Mouse (Mus musculus) MEL (cell line): ENCODE results near the gene Btnl6. TPM values are rescaled to one million over a fixed set of nuclear protein-coding genes. Genes with fewer than 3 reads are reported as not detected.

Experiments used
- DNase-seq: peaks from one replicate; pipeline ENCODE4 v3.0.0; 2011; ENCODE audit warnings: low read depth, low spot score
- H3K27ac ChIP-seq: 2 replicates; pipeline ENCODE4 v1.5.1; 2012; ENCODE audit warnings: low read depth, mild to moderate bottlenecking, control low read depth, low read length, moderate library complexity; ENCODE audit not compliant: control insufficient read depth
- H3K27me3 ChIP-seq, 2 experiments: fragments of 150-350 bp in 1 of 2; sonication (generic) in 1 of 2; 2 replicates each; pipeline ENCODE4 v1.6.1; 2012; ENCODE audit warnings: low read length in 2 of 2, mild to moderate bottlenecking in 2 of 2, improper control_type of control experiment in 1 of 2, moderate library complexity in 1 of 2; ENCODE audit not compliant: insufficient read depth in 2 of 2, control insufficient read depth in 1 of 2
- H3K36me3 ChIP-seq, 2 experiments: 2 replicates each; pipeline ENCODE4 v1.6.1; 2012 to 2014; ENCODE audit warnings: low read length in 2 of 2, improper control_type of control experiment in 1 of 2, inconsistent platforms in 1 of 2, mild to moderate bottlenecking in 1 of 2; ENCODE audit not compliant: insufficient read depth in 2 of 2, control insufficient read depth in 1 of 2
- H3K4me1 ChIP-seq, 2 experiments: fragments of 150-350 bp in 1 of 2; sonication (generic) in 1 of 2; 2 replicates each; pipeline ENCODE4 v1.6.1; 2012; ENCODE audit warnings: low read length in 2 of 2, improper control_type of control experiment in 1 of 2, mild to moderate bottlenecking in 1 of 2; ENCODE audit not compliant: insufficient read depth in 2 of 2, control insufficient read depth in 1 of 2
- H3K4me3 ChIP-seq, 2 experiments: fragments of 150-350 bp in 1 of 2; sonication (generic) in 1 of 2; 2 replicates each; pipeline ENCODE4 v1.5.1; 2012; ENCODE audit warnings: low read depth in 2 of 2, low read length in 2 of 2, mild to moderate bottlenecking in 2 of 2, moderate library complexity in 2 of 2, control low read depth in 1 of 2, improper control_type of control experiment in 1 of 2; ENCODE audit not compliant: control insufficient read depth in 1 of 2, insufficient read depth in 1 of 2
- H3K79me2 ChIP-seq: 2 replicates; pipeline ENCODE4 v1.6.1; 2012; ENCODE audit warnings: mild to moderate bottlenecking, low read length, moderate library complexity; ENCODE audit not compliant: control insufficient read depth, poor library complexity, insufficient read depth
- H3K9ac ChIP-seq: 2 replicates; pipeline ENCODE4 v1.6.1; 2012; ENCODE audit warnings: low read depth, mild to moderate bottlenecking, control low read depth, low read length, moderate library complexity; ENCODE audit not compliant: control insufficient read depth, poor library complexity, severe bottlenecking
- H3K9me3 ChIP-seq: fragments of 150-350 bp; sonication (generic); replicated peaks from 2 replicates; pipeline ENCODE4 v1.6.1; 2012; ENCODE audit warnings: mild to moderate bottlenecking, low read length, improper control_type of control experiment, moderate library complexity; ENCODE audit not compliant: insufficient read depth
- CHD1 ChIP-seq: IDR thresholded peaks from 2 replicates; pipeline ENCODE4 v1.6.1; 2012; ENCODE audit warnings: low read depth, mild to moderate bottlenecking, inconsistent platforms, low read length, improper control_type of control experiment
- CHD2 ChIP-seq: IDR thresholded peaks from 2 replicates; pipeline ENCODE4 v1.6.1; 2011; ENCODE audit warnings: low read length, improper control_type of control experiment
- CTCF ChIP-seq, 3 experiments: IDR thresholded peaks in 2 of 3; conservative IDR thresholded peaks in 1 of 3; 2 replicates each; pipeline ENCODE4 v1.5.1; 2011 to 2012; ENCODE audit warnings: low read length in 3 of 3, low read depth in 2 of 3, mild to moderate bottlenecking in 2 of 3, improper control_type of control experiment in 1 of 3, inconsistent platforms in 1 of 3, mixed read lengths in 1 of 3, moderate library complexity in 1 of 3; ENCODE audit not compliant: control insufficient read depth in 1 of 3, insufficient read depth in 1 of 3, poor library complexity in 1 of 3, severe bottlenecking in 1 of 3
- JUND ChIP-seq: IDR thresholded peaks from 2 replicates; pipeline ENCODE4 v1.6.1; 2011; ENCODE audit warnings: low read depth, mild to moderate bottlenecking, improper control_type of control experiment, low read length
- MAFK ChIP-seq: IDR thresholded peaks from 2 replicates; pipeline ENCODE4 v1.6.1; 2011; ENCODE audit warnings: low read depth, mild to moderate bottlenecking, low read length, improper control_type of control experiment, borderline replicate concordance
- MAX ChIP-seq: IDR thresholded peaks from 2 replicates; pipeline ENCODE4 v1.6.1; 2011; ENCODE audit warnings: low read length, improper control_type of control experiment
- MAZ ChIP-seq: IDR thresholded peaks from 2 replicates; pipeline ENCODE4 v1.6.1; 2012; ENCODE audit warnings: low read depth, mild to moderate bottlenecking, inconsistent platforms, low read length, improper control_type of control experiment
- MEF2A ChIP-seq: IDR thresholded peaks from 2 replicates; pipeline ENCODE4 v1.6.1; 2014; ENCODE audit warnings: low read depth, mild to moderate bottlenecking, inconsistent platforms, low read length, improper control_type of control experiment; ENCODE audit not compliant: poor library complexity, insufficient replicate concordance, severe bottlenecking; ENCODE audit errors: extremely low read depth
- MXI1 ChIP-seq: IDR thresholded peaks from 2 replicates; pipeline ENCODE4 v1.6.1; 2011; ENCODE audit warnings: mild to moderate bottlenecking, low read depth, low read length, improper control_type of control experiment
- MYC ChIP-seq: IDR thresholded peaks from 2 replicates; pipeline ENCODE4 v1.6.1; 2011; ENCODE audit warnings: low read depth, mild to moderate bottlenecking, low read length, improper control_type of control experiment, moderate library complexity
- RAD21 ChIP-seq: IDR thresholded peaks from 2 replicates; pipeline ENCODE4 v1.6.1; 2011; ENCODE audit warnings: mild to moderate bottlenecking, low read depth, low read length, improper control_type of control experiment
- SIN3A ChIP-seq: IDR thresholded peaks from 2 replicates; pipeline ENCODE4 v1.6.1; 2012; ENCODE audit warnings: low read length, improper control_type of control experiment, inconsistent platforms
- TBP ChIP-seq: IDR thresholded peaks from 2 replicates; pipeline ENCODE4 v1.8.0; 2011; ENCODE audit warnings: low read depth, low read length, improper control_type of control experiment
- TCF12 ChIP-seq: IDR thresholded peaks from 2 replicates; pipeline ENCODE4 v1.6.1; 2014; ENCODE audit warnings: low read depth, mild to moderate bottlenecking, inconsistent platforms, low read length, improper control_type of control experiment, moderate library complexity
- ZMIZ1 ChIP-seq: IDR thresholded peaks from 2 replicates; pipeline ENCODE4 v1.6.1; 2012; ENCODE audit warnings: low read depth, mild to moderate bottlenecking, inconsistent platforms, low read length, improper control_type of control experiment, moderate library complexity
- polyA plus RNA-seq, 2 experiments: library from polyadenylated mRNA; stranded (reverse) in 1 of 2; unstranded in 1 of 2; fragments of >175 nt in 1 of 2; fragments of >200 nt in 1 of 2; gene quantifications; 2 replicates each; pipeline versions ENCODE4 v1.2.1 to v1.2.4; 2012; ENCODE audit warnings: low replicate concordance in 2 of 2, low read depth in 1 of 2; ENCODE audit not compliant: insufficient read length in 2 of 2, insufficient read depth in 1 of 2, missing spikeins in 1 of 2
- total RNA-seq: library from RNA; depleted of rRNA; stranded (reverse); fragments of 300-350 nt; gene quantifications from 2 replicates; pipeline ENCODE4 v1.2.3, GENCODE M21; 2012

The Btnl6 gene
- total and polyA plus RNA-seq, 3 experiments: not detected

GRCm38 (mm10) chr17:34559895-34560294 is 42.7 kb upstream of the Btnl6 start (continued):
- TF ChIP-seq MYC (no peak), MAFK (no peak), MAZ (no peak), CHD1 (no peak), MXI1 (peak; percentile 19; the same call in 1 of the 2 replicates), MAX (0 out of 2 replicates have a peak, but pooled peaks have one; percentile 15), RAD21 (peak; percentile 36), SIN3A (no peak), ZMIZ1 (0 out of 2 replicates have a peak, but pooled peaks have one; percentile 35), CTCF (IDR thresholded peaks at IDR 0.05 in 2 of 3, conservative IDR thresholded peaks at IDR 0.05 in 1 of 3; ENCODE audit: control insufficient read depth in 1 of 3, insufficient read depth in 1 of 3, low read depth in 2 of 3, low read length in 3 of 3, poor library complexity in 1 of 3, severe bottlenecking in 1 of 3) (peak in 2 of 3 experiments; percentile 48 to 56; a peak in 4 of 6 replicates), MEF2A (no peak)

GRCm38 (mm10) chr17:34559116-34559515 is 42.0 kb upstream of the Btnl6 start:
- no peaks in the 10 kb centered on the region for H3K79me2 ChIP-seq
- no peak overlapping the region for H3K4me3 ChIP-seq

GRCm38 (mm10) chr17:34557411-34557810 is 40.3 kb upstream of the Btnl6 start:
- Histone ChIP-seq H3K4me3 (no peak overlapping the region), H3K79me2 (no peaks in the 10 kb centered on the region), H3K27ac (no peak overlapping the region)
- DNase-seq: no peak
- no peak for TF ChIP-seq TCF12
- no peak for TF ChIP-seq MAZ
- no peak for TF ChIP-seq CHD1
- TF ChIP-seq TBP: no peak
- TF ChIP-seq MAX: no peak
- no peak for TF ChIP-seq ZMIZ1
- TF ChIP-seq, all 39 proteins: peak for 0
- Histone ChIP-seq H3K9me3 (no peaks in the 10 kb centered on the region), H3K36me3 (peaks cover 0 to 10% of the 10 kb centered on the region in 2 experiments; a peak in 2 of 4 replicates), H3K4me1 (peaks cover 7 to 18% of the 10 kb centered on the region in 2 experiments), H3K9ac (no peak overlapping the region), H3K27me3 (no peaks in the 10 kb centered on the region; a peak in 1 of 4 replicates)

More at GRCm38 (mm10) chr17:34559116-34559515, 42.0 kb upstream of the Btnl6 start:
- DNase-seq: no peak
- no peak overlapping the region for H3K27ac ChIP-seq
- H3K9me3 ChIP-seq: no peaks in the 10 kb centered on the region
- H3K27me3 ChIP-seq: no peaks in the 10 kb centered on the region
- TF ChIP-seq CHD2: no peak
- TF ChIP-seq CHD1: no peak
- TF ChIP-seq JUND: no peak
- H3K4me1 ChIP-seq: peaks cover 7 to 18% of the 10 kb centered on the region in 2 experiments
- peaks cover 0 to 10% of the 10 kb centered on the region in 2 experiments; a peak in 2 of 4 replicates for H3K36me3 ChIP-seq
- no peak overlapping the region for H3K9ac ChIP-seq
